Mouse (Mus musculus): ENCODE measurements at regions not wholly inside any gene's neighbourhood (a gene's known extent, or its start where the extent isn't known, plus 50 kb on each side); places are given as distances from the start of the nearest gene placed in this dataset.

DNA sequence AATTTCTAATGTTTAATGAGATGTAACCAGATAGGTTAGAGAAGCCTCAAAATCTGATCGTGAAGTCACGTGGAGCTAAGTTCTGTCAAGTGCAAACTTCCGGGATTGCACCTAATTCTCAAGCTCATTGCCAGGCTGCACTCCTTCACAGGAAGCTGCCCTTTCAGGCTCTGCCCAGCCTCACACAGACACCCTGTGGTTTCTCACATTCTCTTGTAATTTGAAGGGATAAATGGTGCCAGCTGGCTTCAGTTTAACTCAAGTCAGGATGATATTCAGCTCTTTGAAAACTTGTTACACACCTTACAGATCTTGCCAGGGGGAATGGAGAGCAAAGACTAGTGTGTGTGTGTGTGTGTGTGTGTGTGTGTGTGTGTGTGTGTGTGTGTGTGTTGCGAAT lies 529.3 kb upstream of the Tle4 start:
- no peak for ATAC-seq (replicated peaks; ENCODE audit: low read depth, poor library complexity, severe bottlenecking)

DNA sequence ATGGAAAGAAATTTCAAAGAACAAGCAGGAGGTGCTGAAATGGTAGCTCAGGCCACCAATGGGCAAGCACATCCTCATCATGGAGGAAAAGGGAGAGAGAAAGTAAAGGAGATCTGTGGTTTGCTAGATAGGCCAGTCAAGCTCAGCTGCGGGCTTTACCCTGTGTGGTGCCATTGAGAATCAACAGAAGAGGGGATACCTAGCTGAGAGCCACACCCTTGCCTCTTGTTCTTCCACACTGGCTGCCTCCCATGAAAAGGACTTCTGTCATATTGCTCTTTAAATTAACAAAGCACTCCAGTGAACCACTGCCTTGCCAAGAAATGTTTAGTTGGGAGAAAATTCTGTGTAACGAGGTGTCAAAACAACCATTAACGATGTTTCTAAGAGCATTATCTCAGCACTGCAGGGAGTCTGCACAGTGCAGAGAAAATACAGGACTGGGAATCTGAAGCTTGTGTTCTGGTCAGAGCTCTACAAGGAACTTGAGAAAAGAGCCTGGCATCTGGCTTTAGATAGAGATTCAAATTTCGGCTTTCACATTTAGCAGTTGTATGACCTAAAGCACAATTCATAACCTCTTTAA lies 510.7 kb upstream of the Tle4 start:
- ATAC-seq (replicated peaks; ENCODE audit: low read depth, poor library complexity, severe bottlenecking) = no peak

DNA sequence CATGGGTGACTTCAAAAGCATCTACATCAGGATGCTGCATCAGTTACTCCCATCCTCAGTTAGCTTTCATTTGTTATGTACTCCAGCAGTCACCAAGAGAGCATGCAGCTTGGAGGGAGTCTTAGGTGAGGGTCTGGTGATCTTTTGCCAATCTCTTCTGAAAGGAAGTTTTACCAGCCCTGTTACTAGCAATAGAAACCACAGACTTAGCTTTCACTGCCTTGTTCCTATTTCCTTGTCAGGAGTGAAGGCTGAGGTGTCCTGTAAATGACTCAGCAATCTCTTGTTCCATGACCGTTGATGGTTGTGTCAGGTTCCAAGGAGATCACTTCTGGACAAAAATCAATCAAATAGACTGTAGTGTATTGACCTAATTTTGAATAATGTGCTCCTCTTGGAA lies 497.2 kb upstream of the Tle4 start:
- peak; percentile 56 for ATAC-seq (replicated peaks; ENCODE audit: low read depth, poor library complexity, severe bottlenecking)

DNA sequence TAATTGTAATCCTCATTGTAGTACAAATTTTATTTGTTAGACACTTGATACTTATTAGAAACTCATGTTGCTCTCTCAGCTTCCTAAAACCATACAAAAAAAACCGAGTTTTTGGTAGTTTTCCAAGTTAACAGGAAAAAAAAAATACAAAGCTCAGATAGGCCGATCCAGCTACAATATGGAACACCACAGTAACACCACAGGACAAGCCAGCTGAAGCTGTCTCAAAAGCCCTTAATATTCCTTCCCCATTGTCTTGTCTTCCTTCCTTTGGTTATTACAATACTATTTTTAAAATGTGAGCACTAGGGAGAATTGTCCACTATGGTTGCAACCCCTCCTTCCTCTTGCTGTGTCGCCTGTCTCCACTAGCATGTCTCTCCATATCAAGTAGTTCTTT lies 495.7 kb upstream of the Tle4 start:
- ATAC-seq (replicated peaks; ENCODE audit: low read depth, poor library complexity, severe bottlenecking) = no peak

GRCm38 (mm10) chr19:15080638-15081037 lies 482.8 kb upstream of the Tle4 start:
- no peak for ATAC-seq (replicated peaks; ENCODE audit: low read depth, poor library complexity, severe bottlenecking)

DNA sequence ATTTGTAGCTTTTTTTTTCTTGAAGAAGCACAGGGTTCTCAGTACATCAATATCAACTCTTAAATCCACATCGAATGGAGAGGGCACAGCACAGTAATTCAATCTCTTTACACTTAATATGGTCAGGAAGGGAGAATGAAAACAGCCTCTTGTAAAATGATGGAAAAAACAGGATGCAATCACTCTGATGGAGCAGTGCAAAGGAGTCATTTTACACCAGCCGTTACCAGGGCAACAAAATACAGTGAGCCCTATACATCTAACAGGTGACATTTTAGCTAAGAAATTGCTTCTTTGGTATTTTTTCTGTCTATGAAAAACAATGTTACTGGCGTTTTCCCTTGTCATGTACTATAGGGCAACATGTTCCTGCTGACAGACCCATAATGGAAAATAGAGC lies 459.9 kb upstream of the Tle4 start:
- ATAC-seq (replicated peaks; ENCODE audit: low read depth, poor library complexity, severe bottlenecking) = no peak

DNA sequence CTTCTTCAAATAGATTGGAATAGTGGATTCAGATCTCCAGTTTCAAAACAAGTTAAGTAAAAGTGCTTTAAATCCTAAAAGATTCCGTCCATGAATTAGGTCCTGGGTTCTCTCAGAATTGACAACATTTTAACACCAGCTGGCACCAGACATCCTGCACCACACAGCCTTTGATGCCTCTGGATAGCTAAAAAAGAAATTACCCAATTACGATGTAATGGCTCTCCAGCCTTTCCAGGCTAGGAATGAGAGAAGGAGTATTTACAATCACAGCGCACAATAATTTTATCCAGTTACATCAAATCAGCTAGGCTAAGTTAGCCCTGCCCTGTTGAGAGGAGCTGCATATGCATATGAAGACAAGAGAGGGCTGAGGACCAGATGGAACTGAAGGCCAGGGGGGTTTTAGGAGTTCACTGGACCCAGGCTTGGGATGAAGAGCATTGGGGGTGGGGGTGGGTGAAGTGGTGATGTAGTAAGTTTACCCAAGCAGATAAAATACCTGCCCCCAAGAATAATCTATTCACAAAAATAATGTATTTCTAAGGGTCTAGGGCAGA lies 455.8 kb upstream of the Tle4 start:
- ATAC-seq (replicated peaks; ENCODE audit: low read depth, poor library complexity, severe bottlenecking) = no peak

DNA sequence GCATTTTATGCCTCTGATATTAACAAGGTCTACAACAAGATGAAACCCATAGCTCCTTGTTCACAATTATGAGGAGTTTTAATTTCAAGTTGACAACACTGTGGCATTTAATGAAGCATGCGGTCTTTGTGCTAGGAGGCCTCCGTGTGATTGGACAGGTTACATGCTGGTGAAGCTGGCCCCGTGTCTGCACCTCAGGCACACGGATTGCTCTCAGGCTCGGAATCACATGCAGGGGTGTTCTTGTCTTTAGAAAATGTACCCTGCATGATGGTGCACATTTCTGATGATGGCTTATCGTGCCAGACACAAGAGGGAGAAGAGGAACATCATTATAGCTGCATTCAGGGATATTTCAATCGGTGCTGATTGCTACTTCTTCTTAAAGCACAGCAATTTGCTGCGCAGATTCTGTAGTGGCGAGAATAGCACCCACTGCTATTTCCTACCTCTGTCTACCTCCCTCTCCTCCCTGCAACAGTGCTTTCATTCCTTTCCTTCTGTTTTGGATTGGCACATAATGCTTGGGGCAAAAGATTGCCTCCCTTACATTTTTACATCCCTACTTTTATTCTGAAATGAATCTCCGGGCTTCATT lies 454.9 kb upstream of the Tle4 start:
- ATAC-seq (replicated peaks; ENCODE audit: low read depth, poor library complexity, severe bottlenecking) = no peak

DNA sequence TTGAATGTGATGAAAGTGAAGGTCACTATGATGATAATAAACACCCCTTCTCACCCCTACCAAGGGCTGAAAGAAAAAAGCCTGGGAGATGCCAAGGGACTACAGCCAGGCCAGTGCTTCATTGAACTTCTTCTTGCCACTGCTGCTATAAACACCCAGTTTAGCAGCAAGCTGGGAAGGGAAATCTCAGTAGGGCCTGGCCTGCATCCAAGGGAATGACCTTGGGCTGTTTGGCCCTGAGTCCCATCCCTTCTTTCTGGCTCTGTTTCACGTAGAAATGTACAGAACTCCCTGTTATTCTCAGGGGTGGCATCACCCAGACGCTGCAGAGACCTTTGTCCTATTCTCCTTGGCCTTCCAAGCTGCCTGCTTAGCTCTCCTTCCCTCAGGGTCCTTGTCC lies 450.0 kb upstream of the Tle4 start:
- no peak for ATAC-seq (replicated peaks; ENCODE audit: low read depth, poor library complexity, severe bottlenecking)

- ATAC-seq (replicated peaks; ENCODE audit: low read depth, poor library complexity, severe bottlenecking) = no peak
These were observed 449.5 kb upstream of the Tle4 start for GRCm38 (mm10) chr19:15047306-15047868.

GRCm38 (mm10) chr19:15035554-15035953 lies 437.7 kb upstream of the Tle4 start:
- peak; percentile 89 for ATAC-seq (replicated peaks; ENCODE audit: low read depth, poor library complexity, severe bottlenecking)

GRCm38 (mm10) chr19:15033921-15034320 lies 436.1 kb upstream of the Tle4 start:
- no peak for ATAC-seq (replicated peaks; ENCODE audit: low read depth, poor library complexity, severe bottlenecking)

DNA sequence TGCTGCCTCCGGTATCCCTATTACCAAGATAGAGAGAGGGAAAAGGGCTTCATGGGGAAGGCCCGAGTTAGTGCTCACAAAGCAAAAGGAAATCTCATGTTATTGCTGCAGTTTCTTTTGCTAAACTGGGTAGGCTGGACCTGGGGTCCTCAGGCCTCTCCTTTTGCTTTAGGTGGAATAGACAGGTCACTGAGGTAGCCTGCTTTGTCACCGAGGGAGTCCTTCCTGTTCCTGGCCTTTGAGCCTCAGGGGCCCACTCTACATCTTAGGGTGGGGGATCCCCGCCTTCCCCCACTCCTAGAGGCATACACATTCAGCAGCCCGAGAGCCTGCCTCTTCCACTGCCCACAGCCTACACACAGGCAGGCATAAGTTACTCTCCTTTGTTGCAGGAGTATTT lies 435.5 kb upstream of the Tle4 start:
- no peak for ATAC-seq (replicated peaks; ENCODE audit: low read depth, poor library complexity, severe bottlenecking)

DNA sequence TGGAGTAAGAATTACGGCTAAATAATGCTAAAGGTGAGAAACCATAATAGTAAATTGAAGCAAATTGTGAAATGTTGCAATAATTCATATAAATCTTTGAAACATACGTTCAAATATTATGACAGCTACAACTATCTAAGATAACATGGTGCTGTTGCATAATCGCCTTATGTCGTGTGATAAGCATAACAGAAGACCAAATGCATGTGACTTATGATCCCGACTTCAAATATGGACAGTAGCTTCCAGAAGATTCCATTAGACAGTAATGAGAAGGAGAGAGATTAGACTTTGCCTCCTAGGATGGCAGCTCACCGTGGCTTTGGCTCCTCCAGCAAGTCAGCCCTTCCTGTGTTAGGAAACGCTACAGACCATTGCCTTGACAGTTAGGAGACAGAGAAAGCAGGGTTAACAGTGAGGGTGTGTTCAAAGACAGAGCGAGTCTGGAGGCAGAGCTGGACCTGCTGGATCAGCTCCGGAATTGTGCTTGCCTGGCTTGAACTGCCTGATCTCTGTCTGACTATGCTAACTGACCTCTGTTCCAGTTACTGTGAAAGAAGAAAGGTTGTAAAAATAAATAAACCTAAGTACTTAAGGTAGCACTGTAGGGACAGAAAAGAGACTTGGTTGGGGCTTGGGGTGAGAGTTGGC lies 434.6 kb upstream of the Tle4 start:
- no peak for ATAC-seq (replicated peaks; ENCODE audit: low read depth, poor library complexity, severe bottlenecking)

- ATAC-seq (replicated peaks; ENCODE audit: low read depth, poor library complexity, severe bottlenecking) = no peak
These were observed 433.6 kb upstream of the Tle4 start for GRCm38 (mm10) chr19:15031483-15031882.

DNA sequence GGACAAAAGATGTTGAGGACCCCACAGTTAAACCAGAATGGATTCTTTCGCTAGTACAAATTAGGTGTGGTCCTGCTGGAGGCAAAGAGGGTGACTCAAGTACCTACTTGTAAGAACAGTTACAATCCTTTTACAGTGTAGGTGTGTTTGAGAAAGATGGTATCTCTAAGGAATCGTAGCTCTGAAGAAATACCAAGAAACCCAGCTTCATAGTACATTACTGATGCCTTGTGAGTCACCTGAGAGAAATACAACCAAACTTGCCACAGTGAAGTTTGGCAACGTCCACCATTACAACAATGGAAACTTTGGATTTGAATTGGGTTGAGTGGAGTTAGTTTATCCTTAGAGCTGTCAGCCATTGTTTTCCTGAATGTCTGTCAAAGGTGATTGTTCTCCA lies 405.7 kb upstream of the Tle4 start:
- no peak for ATAC-seq (replicated peaks; ENCODE audit: low read depth, poor library complexity, severe bottlenecking)

DNA sequence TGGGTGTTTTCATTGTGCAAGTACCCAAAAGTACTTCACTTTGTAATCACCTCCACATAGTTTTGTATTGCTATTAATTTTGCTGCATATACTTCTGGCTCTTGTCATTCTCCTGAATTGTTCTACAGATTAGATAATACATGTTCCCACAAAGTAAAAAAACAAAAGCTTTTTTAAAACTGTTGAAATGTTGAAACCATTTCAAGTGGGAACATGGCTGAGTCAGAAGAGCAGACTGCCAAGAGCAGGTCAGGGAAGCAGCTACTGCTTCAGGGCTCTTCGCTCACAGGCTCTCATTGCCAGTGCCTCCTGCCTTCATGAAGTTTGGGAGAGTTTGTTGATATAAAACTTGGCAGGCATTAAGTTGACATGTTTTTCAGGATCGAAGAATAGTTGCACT lies 395.5 kb upstream of the Tle4 start:
- no peak for ATAC-seq (replicated peaks; ENCODE audit: low read depth, poor library complexity, severe bottlenecking)

DNA sequence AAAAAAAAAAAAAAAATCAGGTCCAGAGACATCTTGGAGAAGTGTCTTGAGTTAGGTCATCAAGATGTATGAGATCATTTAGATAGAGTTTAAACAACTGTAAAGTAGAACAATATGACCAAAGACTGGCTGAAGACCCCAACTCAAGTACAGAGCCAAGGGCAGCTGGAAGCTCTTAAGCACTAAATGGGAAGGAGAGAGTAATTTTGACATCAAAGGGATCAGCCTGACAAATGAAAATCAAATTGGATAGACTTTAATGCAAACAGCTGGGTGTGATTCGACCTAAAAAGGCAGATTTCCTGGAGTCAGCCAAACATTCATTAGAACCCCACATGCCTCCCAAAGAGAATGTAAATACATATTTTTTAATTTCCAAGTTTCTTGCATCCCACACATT lies 372.3 kb upstream of the Tle4 start:
- ATAC-seq (replicated peaks; ENCODE audit: low read depth, poor library complexity, severe bottlenecking) = no peak

- ATAC-seq (replicated peaks; ENCODE audit: low read depth, poor library complexity, severe bottlenecking) = no peak
These were observed 370.4 kb upstream of the Tle4 start for GRCm38 (mm10) chr19:14968283-14968682.

- ATAC-seq (replicated peaks; ENCODE audit: low read depth, poor library complexity, severe bottlenecking) = no peak
These were observed 359.9 kb upstream of the Tle4 start for GRCm38 (mm10) chr19:14957727-14958126.

- no peak for ATAC-seq (replicated peaks; ENCODE audit: low read depth, poor library complexity, severe bottlenecking)
These were observed 359.3 kb upstream of the Tle4 start for GRCm38 (mm10) chr19:14957154-14957553.
